Mouse (Mus musculus): ENCODE measurements around the gene Wdr81. TPM values are rescaled to one million over a fixed set of nuclear protein-coding genes. Genes with fewer than 3 reads are reported as not detected.

Gene Wdr81
- 4.9 and 8.4 TPM in 2 replicates for polyA plus RNA-seq (2011; ENCODE audit: insufficient read depth, insufficient read length, low read depth, missing spikeins)

- H3K36me3 ChIP-seq (ENCODE audit: control insufficient read depth, insufficient read depth, low read length, poor library complexity, severe bottlenecking), result no peaks in the 10 kb centered on the region
- H3K27me3 ChIP-seq (ENCODE audit: control insufficient read depth, insufficient read depth, low read length, poor library complexity, severe bottlenecking), result no peaks in the 10 kb centered on the region
- peak; percentile 8 for TF ChIP-seq CTCF (IDR thresholded peaks at IDR 0.05; ENCODE audit: low read depth, low read length)
- TF ChIP-seq POLR2A (IDR thresholded peaks at IDR 0.05; ENCODE audit: insufficient read depth, low read length), result no peak
- H3K4me1 ChIP-seq (ENCODE audit: control insufficient read depth, insufficient read depth, low read length), result no peaks in the 10 kb centered on the region
- H3K4me3 ChIP-seq (ENCODE audit: low read depth, low read length), result peak within 1 kb of the TSS; percentile 57
- H3K27ac ChIP-seq (ENCODE audit: insufficient read depth, low read length), result no peak within 1 kb of the TSS
- H3K9me3 ChIP-seq (replicated peaks; ENCODE audit: control insufficient read depth, insufficient read depth, low read length, poor library complexity, severe bottlenecking), result no peaks in the 10 kb centered on the region
- peak within 1 kb of the TSS; percentile 43 for H3K9ac ChIP-seq (ENCODE audit: low read depth, poor library complexity, severe bottlenecking)
Measured at GRCm38 (mm10) chr11:75453991-75454930, at the start of gene Wdr81. TSS of gene Wdr81 (minus strand) at chr11:75454717.

- H3K4me1 ChIP-seq (ENCODE audit: control insufficient read depth, insufficient read depth, low read length), result no peaks in the 10 kb centered on the region
- no peaks in the 10 kb centered on the region for H3K9me3 ChIP-seq (replicated peaks; ENCODE audit: control insufficient read depth, insufficient read depth, low read length, poor library complexity, severe bottlenecking)
- no peak for TF ChIP-seq CTCF (IDR thresholded peaks at IDR 0.05; ENCODE audit: low read depth, low read length)
- TF ChIP-seq POLR2A (IDR thresholded peaks at IDR 0.05; ENCODE audit: insufficient read depth, low read length), result no peak
- no peak for TF ChIP-seq EP300 (IDR thresholded peaks at IDR 0.05; ENCODE audit: insufficient read depth, low read depth, low read length)
- no peak overlapping the region for H3K27ac ChIP-seq (ENCODE audit: insufficient read depth, low read length)
- no peak overlapping the region for H3K9ac ChIP-seq (ENCODE audit: low read depth, poor library complexity, severe bottlenecking)
- H3K4me3 ChIP-seq (ENCODE audit: low read depth, low read length), result no peak overlapping the region
- peaks cover 95% of the 10 kb centered on the region for H3K36me3 ChIP-seq (ENCODE audit: control insufficient read depth, insufficient read depth, low read length, poor library complexity, severe bottlenecking)
- no peaks in the 10 kb centered on the region for H3K27me3 ChIP-seq (ENCODE audit: control insufficient read depth, insufficient read depth, low read length, poor library complexity, severe bottlenecking)
Measured at GRCm38 (mm10) chr11:75498126-75498525, 43.6 kb upstream of the Wdr81 start.

- H3K4me3 ChIP-seq (ENCODE audit: low read depth, low read length), result no peak overlapping the region
- H3K4me1 ChIP-seq (ENCODE audit: control insufficient read depth, insufficient read depth, low read length), result no peaks in the 10 kb centered on the region
- H3K27me3 ChIP-seq (ENCODE audit: control insufficient read depth, insufficient read depth, low read length, poor library complexity, severe bottlenecking), result no peaks in the 10 kb centered on the region
- peaks cover 96% of the 10 kb centered on the region for H3K36me3 ChIP-seq (ENCODE audit: control insufficient read depth, insufficient read depth, low read length, poor library complexity, severe bottlenecking)
- TF ChIP-seq POLR2A (IDR thresholded peaks at IDR 0.05; ENCODE audit: insufficient read depth, low read length), result no peak
- TF ChIP-seq EP300 (IDR thresholded peaks at IDR 0.05; ENCODE audit: insufficient read depth, low read depth, low read length), result no peak
- no peak for TF ChIP-seq CTCF (IDR thresholded peaks at IDR 0.05; ENCODE audit: low read depth, low read length)
- no peak overlapping the region for H3K27ac ChIP-seq (ENCODE audit: insufficient read depth, low read length)
- H3K9ac ChIP-seq (ENCODE audit: low read depth, poor library complexity, severe bottlenecking), result no peak overlapping the region
- no peaks in the 10 kb centered on the region for H3K9me3 ChIP-seq (replicated peaks; ENCODE audit: control insufficient read depth, insufficient read depth, low read length, poor library complexity, severe bottlenecking)
Measured at GRCm38 (mm10) chr11:75494296-75495049, 40.0 kb upstream of the Wdr81 start.

GRCm38 (mm10) chr11:75487496-75487895 is 33.0 kb upstream of the Wdr81 start:
- no peak overlapping the region for H3K27ac ChIP-seq (ENCODE audit: insufficient read depth, low read length)
- no peaks in the 10 kb centered on the region for H3K27me3 ChIP-seq (ENCODE audit: control insufficient read depth, insufficient read depth, low read length, poor library complexity, severe bottlenecking)
- H3K9ac ChIP-seq (ENCODE audit: low read depth, poor library complexity, severe bottlenecking), result peak overlapping the region; percentile 98
- H3K36me3 ChIP-seq (ENCODE audit: control insufficient read depth, insufficient read depth, low read length, poor library complexity, severe bottlenecking), result peaks cover 40% of the 10 kb centered on the region
- H3K4me1 ChIP-seq (ENCODE audit: control insufficient read depth, insufficient read depth, low read length), result no peaks in the 10 kb centered on the region
- no peak for TF ChIP-seq CTCF (IDR thresholded peaks at IDR 0.05; ENCODE audit: low read depth, low read length)
- TF ChIP-seq POLR2A (IDR thresholded peaks at IDR 0.05; ENCODE audit: insufficient read depth, low read length), result no peak
- TF ChIP-seq EP300 (IDR thresholded peaks at IDR 0.05; ENCODE audit: insufficient read depth, low read depth, low read length), result no peak
- peak overlapping the region; percentile 84 for H3K4me3 ChIP-seq (ENCODE audit: low read depth, low read length)
- no peaks in the 10 kb centered on the region for H3K9me3 ChIP-seq (replicated peaks; ENCODE audit: control insufficient read depth, insufficient read depth, low read length, poor library complexity, severe bottlenecking)

- TF ChIP-seq EP300 (IDR thresholded peaks at IDR 0.05; ENCODE audit: insufficient read depth, low read depth, low read length) (0 out of 2 replicates have a peak, but pooled peaks have one; percentile 10), CTCF (IDR thresholded peaks at IDR 0.05; ENCODE audit: low read depth, low read length) (no peak), POLR2A (IDR thresholded peaks at IDR 0.05; ENCODE audit: insufficient read depth, low read length) (peak; percentile 56)
- H3K9ac ChIP-seq (ENCODE audit: low read depth, poor library complexity, severe bottlenecking), result peak within 1 kb of the TSS; percentile 98
- H3K36me3 ChIP-seq (ENCODE audit: control insufficient read depth, insufficient read depth, low read length, poor library complexity, severe bottlenecking), result peaks cover 32% of the 10 kb centered on the region
- H3K4me1 ChIP-seq (ENCODE audit: control insufficient read depth, insufficient read depth, low read length), result no peaks in the 10 kb centered on the region
- H3K9me3 ChIP-seq (replicated peaks; ENCODE audit: control insufficient read depth, insufficient read depth, low read length, poor library complexity, severe bottlenecking), result no peaks in the 10 kb centered on the region
- H3K4me3 ChIP-seq (ENCODE audit: low read depth, low read length), result peak within 1 kb of the TSS; percentile 84
- H3K27ac ChIP-seq (ENCODE audit: insufficient read depth, low read length), result no peak within 1 kb of the TSS
- no peaks in the 10 kb centered on the region for H3K27me3 ChIP-seq (ENCODE audit: control insufficient read depth, insufficient read depth, low read length, poor library complexity, severe bottlenecking)
Measured at GRCm38 (mm10) chr11:75486601-75487285, 32.2 kb upstream of the Wdr81 start, which contains the start of gene Prpf8. TSS of gene Prpf8 (plus strand) at chr11:75486816.
